ENCODE assay signal across 27 mouse cellular contexts in the genomic region with DNA sequence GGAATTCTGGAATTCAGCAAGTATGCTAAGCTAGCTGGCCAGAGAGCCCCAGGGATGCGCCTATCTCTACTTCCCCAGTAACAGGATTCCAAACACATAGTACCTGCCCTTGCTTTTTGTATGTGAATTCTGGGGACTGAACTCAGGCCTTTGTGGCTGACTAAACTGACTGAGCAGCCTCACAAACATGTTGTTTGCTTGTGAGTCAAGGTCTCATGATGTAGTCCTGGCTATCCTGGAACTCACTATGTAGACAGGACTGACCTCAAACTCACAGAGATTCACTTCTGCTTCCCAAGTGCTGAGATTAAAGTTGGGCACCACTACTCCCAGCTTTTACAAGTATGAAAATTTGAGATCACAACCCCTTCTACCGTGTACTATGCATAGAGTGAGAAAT. TPM values are rescaled to one million over a fixed set of nuclear protein-coding genes. Genes with fewer than 3 reads are reported as not detected.
DNase-seq lines count a peak whose midpoint lies in the region; ATAC-seq and TF ChIP-seq lines count a peak whose summit lies in the region.
"Had no signal": no experiment of that assay in that cellular context is flagged by ENCODE, and none has a peak within 500 bp of the region (broad histone marks: within the 10 kb centered on the region; RNA-seq: fewer than 3 reads in every experiment).

No protein-coding gene starts in this region.

- no peaks in the 10 kb centered on the region for H3K36me3 ChIP-seq in heart, embryonic 10.5 days
- peaks cover 5% of the 10 kb centered on the region for H3K36me3 ChIP-seq in heart, adult 2 months (ENCODE audit: control insufficient read depth, insufficient read depth, low read length)
- H3K36me3 ChIP-seq in hindbrain, embryonic 12.5 days: no peaks in the 10 kb centered on the region
- H3K36me3 ChIP-seq: embryonic facial prominence, embryonic 13.5 days; heart, embryonic 12.5 days; heart, embryonic 15.5 days; hindbrain, embryonic 10.5 days had no signal

- no peak overlapping the region for H3K4me2 ChIP-seq in hindbrain, embryonic 12.5 days (replicated peaks)
- H3K4me2 ChIP-seq: embryonic facial prominence, embryonic 13.5 days; heart, embryonic 12.5 days; heart, embryonic 15.5 days; hindbrain, embryonic 14.5 days had no signal

- no peak overlapping the region for H3K27ac ChIP-seq in heart, embryonic 10.5 days
- H3K27ac ChIP-seq in heart, adult 2 months: no peak overlapping the region
- peak overlapping the region; percentile 79; the same call in 1 of the 2 replicates for H3K27ac ChIP-seq in layer of hippocampus, adult 2 months
- peak overlapping the region; percentile 56 for H3K27ac ChIP-seq in embryonic fibroblast, embryonic 13.5 days (ENCODE audit: insufficient read depth, low read length)
- no peak overlapping the region for H3K27ac ChIP-seq in hindbrain, embryonic 12.5 days
- H3K27ac ChIP-seq: heart, embryonic 15.5 days; hindbrain, embryonic 10.5 days; hindbrain, embryonic 14.5 days; hindbrain, postnatal 0 days had no signal

- 82% methylated on average over 2 of the region's 2 CpGs for WGBS in heart, embryonic 10.5 days
- 93% methylated on average over 2 of the region's 2 CpGs for WGBS in heart, adult 2 months
- 96% methylated on average over 2 of the region's 2 CpGs for WGBS in hindbrain, embryonic 12.5 days

- ATAC-seq in hindbrain, embryonic 12.5 days (ENCODE audit: low FRiP score): no peak
- ATAC-seq: forebrain, embryonic 14.5 days; forebrain, postnatal 0 days; hindbrain, postnatal 0 days; inflammation-experienced regulatory T-cells, adult 6 months; intestine, postnatal 0 days had no signal

- no peak for TF ChIP-seq CTCF in heart, adult 2 months (IDR thresholded peaks at IDR 0.05)
- no peak for TF ChIP-seq CTCF in layer of hippocampus, adult 2 months (conservative IDR thresholded peaks at IDR 0.05)
- TF ChIP-seq CTCF in embryonic fibroblast, embryonic 13.5 days (IDR thresholded peaks at IDR 0.05; ENCODE audit: borderline replicate concordance, insufficient read depth, low read length): no peak

- TF ChIP-seq POLR2A in heart, adult 2 months (IDR thresholded peaks at IDR 0.05; ENCODE audit: insufficient read depth, low read depth, low read length): no peak
- no peak for TF ChIP-seq POLR2A in embryonic fibroblast, embryonic 13.5 days (IDR thresholded peaks at IDR 0.05; ENCODE audit: low read depth, low read length)

- H3K79me2 ChIP-seq in heart, adult 2 months (replicated peaks; ENCODE audit: control insufficient read depth, insufficient read depth, low read length): peaks cover 5% of the 10 kb centered on the region

- peaks cover 60% of the 10 kb centered on the region for H3K4me1 ChIP-seq in heart, embryonic 10.5 days
- H3K4me1 ChIP-seq in heart, adult 2 months (ENCODE audit: control insufficient read depth, insufficient read depth, low read length): peaks cover 15% of the 10 kb centered on the region
- H3K4me1 ChIP-seq in embryonic fibroblast, embryonic 13.5 days (ENCODE audit: control insufficient read depth, insufficient read depth, low read length): peaks cover 26% of the 10 kb centered on the region
- H3K4me1 ChIP-seq in hindbrain, embryonic 12.5 days: peaks cover 19% of the 10 kb centered on the region

- peak; percentile 51 for DNase-seq in heart, embryonic 10.5 days (ENCODE audit: low spot score)
- no peak for DNase-seq in heart, adult 2 months
- DNase-seq in layer of hippocampus, adult 2 months (ENCODE audit: low spot score in 2 of 2): no peak
- DNase-seq in layer of hippocampus, adult 18-20 months (ENCODE audit: low spot score in 2 of 2): no peak
- DNase-seq in embryo, embryonic 9.5 days (ENCODE audit: extremely low spot score): no peak
- DNase-seq: adrenal gland, postnatal 10 days; adrenal gland, postnatal 36 days; cerebellum, adult 9-10 months; cerebellum, postnatal 14 days; forebrain, postnatal 0 days; gastrocnemius, adult 2 months; gastrocnemius, postnatal 14 days; heart, adult 18-20 months; heart, postnatal 10 days; heart, postnatal 36 days had no signal

- H3K9me3 ChIP-seq in heart, embryonic 10.5 days: no peaks in the 10 kb centered on the region
- no peaks in the 10 kb centered on the region for H3K9me3 ChIP-seq in hindbrain, embryonic 12.5 days (replicated peaks)
- H3K9me3 ChIP-seq: embryonic facial prominence, embryonic 13.5 days; heart, embryonic 12.5 days; heart, embryonic 15.5 days; hindbrain, embryonic 10.5 days had no signal

- no peaks in the 10 kb centered on the region for H3K27me3 ChIP-seq in heart, embryonic 10.5 days (ENCODE audit: insufficient read depth, poor library complexity, severe bottlenecking)
- H3K27me3 ChIP-seq in heart, adult 2 months (ENCODE audit: control insufficient read depth, insufficient read depth, low read length): no peaks in the 10 kb centered on the region
- H3K27me3 ChIP-seq in hindbrain, embryonic 12.5 days: no peaks in the 10 kb centered on the region
- H3K27me3 ChIP-seq: embryonic facial prominence, embryonic 13.5 days; heart, embryonic 12.5 days; heart, embryonic 15.5 days; Patski had no signal

- no peak for TF ChIP-seq EP300 in heart, adult 2 months (IDR thresholded peaks at IDR 0.05; ENCODE audit: insufficient read depth, low read depth, low read length)

- no peak overlapping the region for H3K9ac ChIP-seq in heart, adult 2 months (ENCODE audit: low read depth, low read length)
- no peak overlapping the region for H3K9ac ChIP-seq in hindbrain, embryonic 12.5 days
- H3K9ac ChIP-seq: embryonic facial prominence, embryonic 13.5 days; forebrain, postnatal 0 days; heart, embryonic 12.5 days; heart, embryonic 15.5 days; hindbrain, embryonic 14.5 days had no signal

- no peak overlapping the region for H3K4me3 ChIP-seq in heart, embryonic 10.5 days
- H3K4me3 ChIP-seq in heart, adult 2 months: no peak overlapping the region
- H3K4me3 ChIP-seq in layer of hippocampus, adult 2 months: no peak overlapping the region
- no peak overlapping the region for H3K4me3 ChIP-seq in embryonic fibroblast, embryonic 13.5 days (ENCODE audit: insufficient read depth, low read length)
- H3K4me3 ChIP-seq in hindbrain, embryonic 12.5 days: no peak overlapping the region
- H3K4me3 ChIP-seq: embryonic facial prominence, embryonic 13.5 days; gastrocnemius, adult 2 months; heart, embryonic 12.5 days; heart, embryonic 15.5 days; hindbrain, embryonic 10.5 days had no signal

- intact Hi-C loops in heart, adult 2 months (cut with DNase I): no loop called here

RNA-seq across cellular contexts. Expression of a gene that starts 16.2 kb away (rescaled TPM):
- 7.3 and 9.6 TPM in 2 replicates for polyA plus RNA-seq in heart, embryonic 10.5 days (2016; fragmentation: Nextera tagmentation; extraction: Ambion mirVana)
- 1 to 10 TPM; 5.7 to 6.5 TPM for total RNA-seq in heart, adult 2 months (2021)
- polyA plus RNA-seq in heart, adult 2 months (2012; rRNA removed): 4.8 and 6.2 TPM in 2 replicates
- total RNA-seq in layer of hippocampus, adult 2 months (2021): 10 to 100 TPM; 26.1 to 34.6 TPM
- total RNA-seq in layer of hippocampus, adult 18-20 months (2021): 10 to 100 TPM; 22.1 to 23.9 TPM
- 23.1 and 27.9 TPM in 2 replicates for polyA plus RNA-seq in embryonic fibroblast, embryonic 13.5 days (2011; ENCODE audit: insufficient read length, low read depth, missing spikeins)
- polyA plus RNA-seq in hindbrain, embryonic 12.5 days (2016; fragmentation: Nextera tagmentation; extraction: Ambion mirVana): 13.6 and 14.1 TPM in 2 replicates

Comparison
In these comparisons a context has a peak if more than half of its experiments do, and no peak if none do; other contexts are left out.
1. H3K27ac ChIP-seq: peak in layer of hippocampus, adult 2 months (single experiment) and embryonic fibroblast, embryonic 13.5 days (single experiment); none in heart, embryonic 10.5 days (single experiment), heart, adult 2 months (single experiment) and hindbrain, embryonic 12.5 days (single experiment).